Mouse (Mus musculus) limb, embryonic 14.5 days (tissue): ENCODE data around the gene Numb. TPM values are rescaled to one million over a fixed set of nuclear protein-coding genes. Genes with fewer than 3 reads are reported as not detected.

Experiments
- ATAC-seq: fragments of 200-750 bp; cut with Nextera tagmentation; 2 replicates; pipeline ENCODE4 v1.8.0; 2017; ENCODE audit warnings: low read depth, moderate number of reproducible peaks, moderate TSS enrichment; ENCODE audit not compliant: low FRiP score
- DNase-seq: peaks from one replicate; pipeline ENCODE4 v3.0.0-alpha.2; 2015; ENCODE audit warnings: low spot score
- H3K27ac ChIP-seq: fragments of 300-500 bp; sonication (generic); replicated peaks from 2 replicates; pipeline ENCODE4 v1.5.1; 2014; ENCODE audit warnings: low read depth, mild to moderate bottlenecking, low read length, moderate library complexity, mixed read lengths
- H3K27me3 ChIP-seq: fragments of 300-500 bp; sonication (generic); 2 replicates; pipeline ENCODE4 v1.6.1; 2014; ENCODE audit warnings: low read length, mixed read lengths; ENCODE audit not compliant: control insufficient read depth, insufficient read depth
- H3K36me3 ChIP-seq: fragments of 300-500 bp; sonication (generic); 2 replicates; pipeline ENCODE4 v1.6.1; 2014; ENCODE audit warnings: mild to moderate bottlenecking, low read length, moderate library complexity, mixed read lengths; ENCODE audit not compliant: control insufficient read depth, insufficient read depth
- H3K4me1 ChIP-seq: fragments of 300-500 bp; sonication (generic); 2 replicates; pipeline ENCODE4 v1.6.1; 2014; ENCODE audit warnings: antibody characterized with exemption, low read length, mixed read lengths; ENCODE audit not compliant: control insufficient read depth, insufficient read depth
- H3K4me2 ChIP-seq: fragments of 300-500 bp; sonication (generic); replicated peaks from 2 replicates; pipeline ENCODE4 v1.6.1; 2014; ENCODE audit warnings: low read depth, mild to moderate bottlenecking, low read length, moderate library complexity; ENCODE audit not compliant: severe bottlenecking
- H3K4me3 ChIP-seq: fragments of 300-500 bp; sonication (generic); replicated peaks from 2 replicates; pipeline ENCODE4 v1.5.1; 2014; ENCODE audit warnings: low read length
- H3K9ac ChIP-seq: fragments of 300-500 bp; sonication (generic); 2 replicates; pipeline ENCODE4 v1.6.1; 2014; ENCODE audit warnings: mild to moderate bottlenecking, low read depth, low read length, moderate library complexity; ENCODE audit not compliant: severe bottlenecking
- H3K9me3 ChIP-seq: fragments of 300-500 bp; sonication (generic); 2 replicates; pipeline ENCODE4 v1.6.1; 2016; ENCODE audit warnings: low read length; ENCODE audit not compliant: control insufficient read depth
- POLR2A ChIP-seq: fragments of 200-500 bp; IDR thresholded peaks from 2 replicates; pipeline ENCODE4 v1.8.0; 2012; ENCODE audit warnings: inconsistent platforms, mild to moderate bottlenecking, moderate library complexity, borderline replicate concordance; ENCODE audit not compliant: insufficient read depth, insufficient read length; ENCODE audit errors: extremely low read depth
- WGBS: fragments of 180-500 bp; shearing (Covaris S2); extraction: QIAGEN DNeasy Blood & Tissue Kit; methylation state at CpG from one replicate; pipeline ENCODE4 v1.1.7; 2014; 5-methylcytosine and 5-hydroxymethylcytosine counted together
- polyA plus RNA-seq, 2 experiments: library from polyadenylated mRNA; depleted of rRNA in 1 of 2; stranded (reverse) in 1 of 2; unstranded in 1 of 2; fragments of >200 nt; fragmentation: Nextera tagmentation in 1 of 2; extraction: Ambion mirVana in 1 of 2; gene quantifications; 2 replicates each; pipeline versions ENCODE4 v1.2.1 to v1.2.3; 2012 to 2014

The Numb gene
- polyA plus RNA-seq, 2 experiments: 31.3 to 53.8 TPM

- no peak for ATAC-seq
- no peaks in the 10 kb centered on the region for H3K9me3 ChIP-seq
Observed at GRCm38 (mm10) chr12:83803641-83804040, 118.1 kb downstream of the Numb start.

DNA sequence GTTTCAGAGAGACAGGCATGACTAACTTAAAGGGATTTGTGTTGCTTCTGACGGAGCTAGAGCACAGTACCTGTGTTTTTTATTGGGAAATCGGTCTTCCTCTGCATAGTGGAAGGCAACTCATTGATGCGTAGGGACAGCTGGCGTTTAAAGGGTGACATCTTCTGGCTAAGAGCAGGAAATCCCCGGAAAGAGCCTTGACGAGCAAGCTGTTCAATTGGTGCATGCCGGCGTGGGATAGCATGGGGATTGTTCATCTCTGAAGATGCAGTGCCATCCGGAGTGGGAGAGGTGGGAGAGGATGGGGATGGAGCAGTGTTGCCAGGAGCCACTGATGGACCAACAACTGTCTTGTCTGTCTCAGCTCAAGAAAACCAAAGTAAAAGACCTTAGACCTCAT lies 120.8 kb downstream of the Numb start:
- no peak for DNase-seq

More at GRCm38 (mm10) chr12:83803641-83804040, 118.1 kb downstream of the Numb start:
- TF ChIP-seq POLR2A: no peak
- WGBS: 90% methylated on average over 7 of the region's 7 CpGs
- no peak overlapping the region for H3K4me2 ChIP-seq
- H3K9ac ChIP-seq: no peak overlapping the region
- no peaks in the 10 kb centered on the region for H3K27me3 ChIP-seq
- no peaks in the 10 kb centered on the region for H3K4me1 ChIP-seq
- peaks cover 80% of the 10 kb centered on the region for H3K36me3 ChIP-seq
- H3K4me3 ChIP-seq: no peak overlapping the region
- DNase-seq: no peak
- no peak overlapping the region for H3K27ac ChIP-seq

DNA sequence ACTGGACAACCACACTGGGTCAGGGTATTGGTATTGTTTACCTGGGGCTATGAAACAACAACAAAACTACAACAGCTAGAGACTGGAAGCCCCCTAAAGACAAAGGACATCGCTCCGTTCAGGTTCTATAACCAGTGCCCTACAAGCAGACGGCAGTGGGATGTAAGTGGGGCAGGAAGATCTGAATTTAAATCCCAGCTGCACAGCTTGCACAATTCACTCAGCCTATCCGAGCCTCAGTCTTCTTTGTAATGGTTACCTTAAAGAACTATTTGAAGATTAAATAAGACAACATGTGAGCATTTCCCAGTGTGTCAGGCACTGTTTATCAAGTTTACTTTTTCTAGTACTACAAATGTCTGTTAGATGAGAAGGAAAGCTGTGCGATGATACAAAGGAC lies 123.4 kb downstream of the Numb start:
- H3K27me3 ChIP-seq: no peaks in the 10 kb centered on the region
- DNase-seq (no peak), ATAC-seq (no peak)
- no peak for TF ChIP-seq POLR2A
- no peak overlapping the region for H3K9ac ChIP-seq
- H3K4me3 ChIP-seq: no peak overlapping the region
- no peak overlapping the region for H3K4me2 ChIP-seq
- peaks cover 63% of the 10 kb centered on the region for H3K36me3 ChIP-seq
- no peaks in the 10 kb centered on the region for H3K4me1 ChIP-seq
- no peak overlapping the region for H3K27ac ChIP-seq
- no peaks in the 10 kb centered on the region for H3K9me3 ChIP-seq
- WGBS: 95% methylated on average over 5 of the region's 5 CpGs

More for the DNA sequence above, 120.8 kb downstream of the Numb start:
- 63% methylated on average over 9 of the region's 9 CpGs for WGBS
- no peak for TF ChIP-seq POLR2A
- Histone ChIP-seq H3K4me3 (no peak overlapping the region), H3K9ac (no peak overlapping the region), H3K27me3 (no peaks in the 10 kb centered on the region), H3K4me2 (no peak overlapping the region), H3K4me1 (no peaks in the 10 kb centered on the region), H3K27ac (no peak overlapping the region), H3K9me3 (no peaks in the 10 kb centered on the region), H3K36me3 (peaks cover 72% of the 10 kb centered on the region)
- no peak for ATAC-seq

DNA sequence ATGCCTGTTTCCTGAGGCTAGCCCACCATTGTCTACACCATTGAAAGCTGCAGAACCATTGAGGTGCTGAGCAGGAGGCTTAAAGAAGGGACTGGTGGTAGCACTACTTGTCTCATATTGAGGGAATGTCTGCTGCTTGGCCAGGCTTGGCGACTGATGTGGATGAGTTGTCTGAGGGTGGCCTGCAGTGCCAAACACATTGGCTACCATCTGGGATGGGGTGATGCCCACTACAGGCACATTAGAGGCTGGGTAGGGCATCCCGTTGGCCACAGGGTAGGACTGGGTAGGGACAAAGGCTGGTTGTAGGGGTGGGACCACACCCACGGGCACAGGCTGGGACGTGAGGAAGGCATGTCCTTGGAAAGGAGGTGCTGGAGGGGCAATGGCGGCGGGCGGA lies 126.1 kb downstream of the Numb start:
- no peak for DNase-seq
- no peak for TF ChIP-seq POLR2A
- Histone ChIP-seq H3K27ac (no peak overlapping the region), H3K36me3 (peaks cover 51% of the 10 kb centered on the region), H3K4me3 (no peak overlapping the region), H3K9ac (no peak overlapping the region), H3K9me3 (no peaks in the 10 kb centered on the region), H3K4me2 (no peak overlapping the region), H3K4me1 (no peaks in the 10 kb centered on the region), H3K27me3 (no peaks in the 10 kb centered on the region)
- no peak for ATAC-seq
- WGBS: 95% methylated on average over 7 of the region's 7 CpGs

GRCm38 (mm10) chr12:83795051-83795450 lies 126.7 kb downstream of the Numb start:
- ATAC-seq (no peak), DNase-seq (no peak)
- H3K4me1 ChIP-seq: no peaks in the 10 kb centered on the region
- H3K9ac ChIP-seq: no peak overlapping the region
- H3K9me3 ChIP-seq: no peaks in the 10 kb centered on the region
- no peak for TF ChIP-seq POLR2A
- no peak overlapping the region for H3K4me3 ChIP-seq
- 66% methylated on average over 2 of the region's 2 CpGs for WGBS
- no peak overlapping the region for H3K27ac ChIP-seq
- no peak overlapping the region for H3K4me2 ChIP-seq
- H3K36me3 ChIP-seq: peaks cover 48% of the 10 kb centered on the region
- no peaks in the 10 kb centered on the region for H3K27me3 ChIP-seq
